Mouse (Mus musculus): Measurements from ENCODE around the gene Nap1l4. TPM values are rescaled to one million over a fixed set of nuclear protein-coding genes. Genes with fewer than 3 reads are reported as not detected.

The Nap1l4 gene
- total RNA-seq, 2 experiments from 2014 or later, result 55.3 to 105 TPM

DNA sequence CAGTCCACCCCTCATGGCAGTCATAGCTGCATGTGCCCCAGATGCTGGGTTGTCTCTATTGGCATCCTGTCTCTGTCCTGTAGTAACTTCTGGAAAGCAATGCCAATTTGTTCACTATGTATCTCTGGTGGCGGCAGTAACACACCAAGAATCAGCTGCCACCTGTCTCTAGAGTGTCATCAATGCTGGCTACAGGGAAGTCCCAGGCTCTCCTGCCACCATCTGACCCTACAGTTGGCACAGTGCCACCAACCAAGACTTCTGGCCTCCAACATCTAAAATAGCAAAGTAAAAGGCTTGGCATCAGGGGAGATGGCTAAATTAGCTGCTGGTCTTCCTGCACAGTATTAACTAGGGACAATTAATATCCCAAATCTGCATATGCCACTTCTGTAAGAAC, 16.5 kb downstream of the Nap1l4 start:
- ATAC-seq (ENCODE audit: poor library complexity, severe bottlenecking), result no peak

GRCm38 (mm10) chr7:143519333-143519732, 29.6 kb downstream of the Nap1l4 start:
- ATAC-seq (ENCODE audit: poor library complexity, severe bottlenecking), result no peak

GRCm38 (mm10) chr7:143514416-143514768, 34.5 kb downstream of the Nap1l4 start:
- ATAC-seq (ENCODE audit: poor library complexity, severe bottlenecking), result no peak

- ATAC-seq (ENCODE audit: poor library complexity, severe bottlenecking), result no peak
These were observed 35.0 kb downstream of the Nap1l4 start for GRCm38 (mm10) chr7:143513763-143514415.

DNA sequence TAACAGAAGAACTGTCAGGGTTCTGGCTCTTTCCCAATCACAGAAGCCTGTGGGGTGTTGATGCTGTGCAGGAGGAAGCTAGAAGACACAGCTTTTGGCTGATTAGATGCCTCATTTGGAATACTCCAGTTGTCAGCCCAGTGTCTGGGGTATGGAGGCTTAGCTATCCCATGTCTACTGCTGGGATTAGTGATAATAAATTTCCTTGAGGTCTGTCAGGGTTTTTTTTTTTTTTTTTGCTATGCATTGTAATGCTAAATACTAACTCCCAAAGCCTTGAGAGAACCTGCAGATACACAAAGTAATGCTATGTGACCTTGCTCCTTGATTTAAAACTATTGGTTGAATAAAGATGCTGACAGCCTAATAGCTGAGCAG, 37.6 kb downstream of the Nap1l4 start:
- no peak for ATAC-seq (ENCODE audit: poor library complexity, severe bottlenecking)

- ATAC-seq (ENCODE audit: poor library complexity, severe bottlenecking), result peak; percentile 16; the same call in 1 of the 2 replicates
These were observed 38.1 kb downstream of the Nap1l4 start for GRCm38 (mm10) chr7:143510593-143511334.

DNA sequence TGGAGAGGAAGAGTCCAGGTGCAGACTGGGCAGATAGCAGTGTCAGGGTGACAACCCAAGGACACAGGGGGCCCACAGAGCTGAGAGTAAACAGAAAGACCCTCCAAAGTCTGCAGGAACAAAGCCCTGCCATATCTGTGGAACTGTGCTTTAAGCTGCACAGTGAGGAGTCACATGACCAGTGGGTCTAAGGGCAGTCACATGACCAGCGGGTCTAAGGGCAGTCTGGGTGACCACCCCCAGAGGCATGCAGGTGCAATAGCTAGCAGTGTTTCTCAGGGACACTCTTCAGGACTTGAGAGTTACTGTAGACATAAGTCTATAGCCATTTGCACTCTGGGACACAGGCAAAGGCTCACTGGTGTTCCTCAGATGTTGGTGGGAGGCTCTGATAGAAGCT, 39.3 kb downstream of the Nap1l4 start:
- no peak for ATAC-seq (ENCODE audit: poor library complexity, severe bottlenecking)

GRCm38 (mm10) chr7:143506675-143507074, 42.2 kb downstream of the Nap1l4 start:
- peak; percentile 69 for ATAC-seq (ENCODE audit: poor library complexity, severe bottlenecking)

- no peak for ATAC-seq (ENCODE audit: poor library complexity, severe bottlenecking)
These were observed 42.6 kb downstream of the Nap1l4 start for GRCm38 (mm10) chr7:143506271-143506670.

DNA sequence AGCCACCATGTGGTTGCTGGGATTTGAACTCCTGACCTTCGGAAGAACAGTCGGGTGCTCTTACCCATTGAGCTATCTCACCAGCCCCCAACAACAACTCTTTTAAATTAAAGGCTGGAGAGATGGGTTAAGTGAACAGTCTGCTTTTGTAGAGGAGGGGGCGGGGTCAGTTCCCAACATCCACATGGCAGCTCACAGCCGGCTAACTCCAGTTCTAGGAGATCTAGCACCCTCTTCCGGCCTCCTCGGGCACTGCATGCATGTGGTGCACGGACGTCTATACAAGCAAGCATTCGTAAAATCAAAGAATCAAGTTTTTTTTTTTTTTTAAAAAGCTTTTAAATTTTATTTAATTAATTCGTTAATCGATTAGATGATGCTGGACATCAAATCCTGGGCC, 43.1 kb downstream of the Nap1l4 start:
- ATAC-seq (ENCODE audit: poor library complexity, severe bottlenecking), result peak; percentile 73

DNA sequence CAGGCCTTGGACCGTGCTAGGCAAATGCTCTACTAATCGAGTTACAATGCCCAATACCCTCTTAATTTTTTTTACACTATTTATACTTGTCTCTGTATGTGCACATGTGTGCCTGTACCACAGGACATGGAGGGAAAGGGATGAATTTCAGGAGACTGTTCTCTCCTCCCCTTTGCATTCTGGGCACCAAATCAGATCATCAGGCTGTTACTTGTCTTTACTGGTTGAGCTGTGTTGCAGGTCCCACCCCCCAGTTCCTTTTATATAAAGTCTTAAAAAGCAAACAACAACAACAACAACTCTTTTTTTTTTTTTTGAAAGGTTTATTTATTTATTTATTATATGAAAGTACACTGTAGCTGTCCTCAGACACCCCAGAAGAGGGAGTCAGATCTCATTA, 43.5 kb downstream of the Nap1l4 start:
- ATAC-seq (ENCODE audit: poor library complexity, severe bottlenecking), result no peak

GRCm38 (mm10) chr7:143503926-143504325, 45.0 kb downstream of the Nap1l4 start:
- no peak for ATAC-seq (ENCODE audit: poor library complexity, severe bottlenecking)

- peak; percentile 23; the same call in 1 of the 2 replicates for ATAC-seq (ENCODE audit: poor library complexity, severe bottlenecking)
These were observed 46.3 kb downstream of the Nap1l4 start, which contains the start of gene Phlda2 for GRCm38 (mm10) chr7:143502418-143503200. Phlda2 (minus strand) TSS chr7:143503150.

DNA sequence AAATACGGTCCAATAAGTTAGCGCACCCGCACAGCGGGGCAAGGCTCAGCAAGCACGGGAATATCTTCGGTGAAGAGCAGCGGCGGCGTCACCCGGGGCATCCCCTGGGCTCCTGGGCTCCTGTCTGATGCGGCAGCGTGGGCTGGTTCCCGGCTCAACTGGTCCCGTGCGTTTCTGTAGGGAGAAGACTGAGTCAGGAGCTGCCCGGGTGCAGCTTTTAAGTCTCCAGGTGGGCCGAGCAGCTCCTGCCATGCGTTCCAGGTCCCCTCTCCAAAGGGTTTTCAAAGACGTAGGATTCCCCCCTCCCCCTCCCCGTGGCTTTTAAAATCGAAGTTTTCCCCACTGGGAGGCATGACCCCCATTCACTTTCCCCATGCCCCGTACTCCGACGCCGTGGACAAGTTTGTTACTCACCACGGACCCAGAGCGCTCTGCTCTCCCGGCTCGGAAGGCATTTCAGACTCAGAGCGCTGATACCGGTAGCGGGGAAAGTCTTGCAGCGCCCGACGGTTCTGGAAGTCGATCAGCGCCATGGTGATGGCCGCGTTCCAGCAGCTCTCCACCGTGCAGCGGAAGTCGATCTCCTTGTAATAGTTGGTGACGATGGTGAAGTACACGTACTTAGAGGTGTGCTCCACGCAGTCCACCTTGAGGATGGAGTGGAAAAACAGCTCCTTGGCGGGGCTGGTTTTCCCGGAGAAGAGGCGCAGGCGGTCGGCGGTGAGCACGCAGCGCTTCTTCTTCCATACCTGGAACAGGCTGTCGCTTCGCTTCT, 47.1 kb downstream of the Nap1l4 start:
- ATAC-seq (ENCODE audit: poor library complexity, severe bottlenecking), result peak; percentile 38

GRCm38 (mm10) chr7:143500912-143501311, 48.0 kb downstream of the Nap1l4 start:
- ATAC-seq (ENCODE audit: poor library complexity, severe bottlenecking), result no peak

DNA sequence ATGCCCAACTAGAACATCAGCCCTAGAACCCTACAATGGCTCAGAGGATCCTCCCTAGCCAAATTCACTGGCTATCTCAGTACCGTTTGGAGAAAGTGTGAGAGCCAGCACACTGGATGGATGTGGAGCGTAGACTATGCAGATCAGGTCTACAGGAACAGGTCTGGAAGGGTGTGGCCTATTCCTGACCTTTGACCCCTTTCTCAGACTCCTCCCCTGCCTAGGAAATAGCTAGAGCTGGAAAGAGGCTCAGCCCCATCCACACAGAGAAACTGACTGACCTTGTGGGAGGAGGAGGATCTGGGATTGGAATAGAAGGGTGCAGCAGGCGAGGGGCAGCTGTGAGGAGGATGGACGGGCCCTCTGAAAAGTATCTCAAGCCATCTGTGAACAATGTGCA, 50.3 kb downstream of the Nap1l4 start:
- ATAC-seq (ENCODE audit: poor library complexity, severe bottlenecking), result no peak

GRCm38 (mm10) chr7:143495104-143495961, 53.6 kb downstream of the Nap1l4 start:
- ATAC-seq (ENCODE audit: poor library complexity, severe bottlenecking), result peak; percentile 43

DNA sequence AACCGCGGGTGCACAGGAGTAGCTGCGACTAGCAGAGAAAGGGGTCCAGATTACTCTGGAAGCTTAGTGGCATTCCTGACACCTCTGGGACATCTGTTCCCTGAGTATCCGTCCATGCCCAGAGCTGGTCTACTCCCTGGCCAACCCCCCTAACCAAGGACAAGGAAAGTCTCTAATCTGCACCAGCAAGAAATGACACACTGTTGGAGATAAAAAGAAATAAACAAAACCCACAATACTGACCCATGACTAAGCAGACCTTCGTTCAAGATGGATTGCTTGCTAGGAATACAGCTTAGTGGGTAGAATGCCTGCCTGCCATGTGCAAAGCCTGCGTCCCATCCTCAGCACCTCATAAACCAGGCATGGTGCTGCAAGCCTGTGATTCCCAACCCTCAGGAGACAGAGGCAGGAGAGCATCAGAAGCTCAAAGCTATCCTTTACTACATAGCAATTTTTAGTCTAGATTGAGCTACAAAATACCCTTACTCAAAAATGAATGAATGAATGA, 55.2 kb downstream of the Nap1l4 start:
- ATAC-seq (ENCODE audit: poor library complexity, severe bottlenecking), result no peak

DNA sequence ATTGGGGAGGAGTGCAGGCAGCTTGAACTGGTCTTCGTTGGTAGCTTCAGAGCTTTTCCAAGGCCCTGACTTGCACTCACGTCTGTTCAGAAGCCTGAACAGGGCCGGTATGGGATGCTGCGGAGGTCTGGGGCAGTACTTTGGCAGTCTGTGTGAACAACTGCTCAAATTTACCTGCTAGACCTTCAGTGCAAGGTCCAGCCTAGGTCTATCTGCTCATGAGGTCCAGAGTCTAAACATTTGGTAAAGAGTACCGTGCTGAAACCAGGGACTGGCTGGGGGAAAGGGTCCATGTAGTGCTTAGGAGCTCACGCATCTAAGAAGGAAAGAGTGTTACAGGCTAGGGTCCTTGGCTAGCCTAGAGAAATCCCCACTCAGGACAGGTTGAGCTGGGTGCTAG, 59.2 kb downstream of the Nap1l4 start:
- no peak for ATAC-seq (ENCODE audit: poor library complexity, severe bottlenecking)

- ATAC-seq (ENCODE audit: poor library complexity, severe bottlenecking), result no peak
These were observed 66.4 kb downstream of the Nap1l4 start for GRCm38 (mm10) chr7:143482541-143482940.
